Mouse (Mus musculus) midbrain, embryonic 15.5 days (tissue): ENCODE data around the gene Hs1bp3. TPM values are rescaled to one million over a fixed set of nuclear protein-coding genes. Genes with fewer than 3 reads are reported as not detected.

Experiments
- ATAC-seq: fragments of 200-750 bp; cut with Nextera tagmentation; replicated peaks from 2 replicates; pipeline ENCODE4 v1.8.0; 2017; ENCODE audit warnings: moderate TSS enrichment
- H3K27ac ChIP-seq: fragments of 300-500 bp; sonication (generic); 2 replicates; pipeline ENCODE4 v1.5.1; 2015; ENCODE audit warnings: mild to moderate bottlenecking, inconsistent platforms
- H3K27me3 ChIP-seq: fragments of 300-500 bp; sonication (generic); replicated peaks from 2 replicates; pipeline ENCODE4 v1.6.1; 2015; ENCODE audit warnings: inconsistent platforms
- H3K36me3 ChIP-seq: fragments of 300-500 bp; sonication (generic); replicated peaks from 2 replicates; pipeline ENCODE4 v1.6.1; 2015; ENCODE audit warnings: inconsistent platforms
- H3K4me1 ChIP-seq: fragments of 300-500 bp; sonication (generic); 2 replicates; pipeline ENCODE4 v1.6.1; 2015; ENCODE audit warnings: inconsistent platforms
- H3K4me2 ChIP-seq: fragments of 300-500 bp; sonication (generic); 2 replicates; pipeline ENCODE4 v1.6.1; 2015; ENCODE audit warnings: inconsistent platforms, mild to moderate bottlenecking, moderate library complexity
- H3K4me3 ChIP-seq: fragments of 300-500 bp; sonication (generic); 2 replicates; pipeline ENCODE4 v1.5.1; 2015; ENCODE audit warnings: mild to moderate bottlenecking, inconsistent platforms
- H3K9ac ChIP-seq: fragments of 300-500 bp; sonication (generic); 2 replicates; pipeline ENCODE4 v1.6.1; 2015; ENCODE audit warnings: mild to moderate bottlenecking, inconsistent platforms
- H3K9me3 ChIP-seq: fragments of 300-500 bp; sonication (generic); 2 replicates; pipeline ENCODE4 v1.6.1; 2016; ENCODE audit warnings: inconsistent platforms
- WGBS: fragments of 180-500 bp; shearing (Covaris S2); methylation state at CpG from one replicate; pipeline ENCODE4 v1.1.7; 2015; ENCODE audit warnings: mixed read lengths; 5-methylcytosine and 5-hydroxymethylcytosine counted together
- polyA plus RNA-seq: library from polyadenylated mRNA; unstranded; fragments of >200 nt; fragmentation: Nextera tagmentation; extraction: Ambion mirVana; gene quantifications from 2 replicates; pipeline ENCODE4 v1.2.1, GENCODE M21; 2015

Gene Hs1bp3
- polyA plus RNA-seq, 1 experiment from 2014 or later: 8.9 TPM

- 92% methylated on average over 3 of the region's 3 CpGs for WGBS
- Histone ChIP-seq H3K4me2 (no peak overlapping the region), H3K36me3 (no peaks in the 10 kb centered on the region; the same call in 1 of the 2 replicates), H3K4me3 (no peak overlapping the region), H3K27me3 (no peaks in the 10 kb centered on the region), H3K4me1 (0 out of 2 replicates have a peak, but pooled peaks cover 9% of the 10 kb centered on the region), H3K9me3 (no peaks in the 10 kb centered on the region), H3K27ac (no peak overlapping the region), H3K9ac (no peak overlapping the region)
- ATAC-seq: no peak
Observed at GRCm38 (mm10) chr12:8343381-8343780, 30.1 kb downstream of the Hs1bp3 start.

- 72% methylated on average over 9 of the region's 9 CpGs for WGBS
- Histone ChIP-seq H3K9ac (no peak overlapping the region), H3K27me3 (no peaks in the 10 kb centered on the region), H3K4me2 (no peak overlapping the region), H3K4me3 (no peak overlapping the region), H3K27ac (0 out of 2 replicates have a peak overlapping the region, but pooled peaks have one; percentile 28), H3K36me3 (no peaks in the 10 kb centered on the region; the same call in 1 of the 2 replicates), H3K9me3 (no peaks in the 10 kb centered on the region), H3K4me1 (no peaks in the 10 kb centered on the region)
- ATAC-seq: no peak
Observed at GRCm38 (mm10) chr12:8344897-8345296, 31.7 kb downstream of the Hs1bp3 start.

GRCm38 (mm10) chr12:8345539-8345938, 32.3 kb downstream of the Hs1bp3 start:
- Histone ChIP-seq H3K4me2 (no peak overlapping the region), H3K4me1 (no peaks in the 10 kb centered on the region), H3K27me3 (no peaks in the 10 kb centered on the region), H3K9me3 (no peaks in the 10 kb centered on the region), H3K9ac (no peak overlapping the region), H3K27ac (0 out of 2 replicates have a peak overlapping the region, but pooled peaks have one; percentile 28), H3K4me3 (no peak overlapping the region), H3K36me3 (no peaks in the 10 kb centered on the region; the same call in 1 of the 2 replicates)
- ATAC-seq: no peak
- 97% methylated on average over 5 of the region's 5 CpGs for whole genome bisulfite sequencing

GRCm38 (mm10) chr12:8347746-8348462, 34.7 kb downstream of the Hs1bp3 start:
- no peak overlapping the region for H3K4me2 ChIP-seq
- no peak overlapping the region for H3K9ac ChIP-seq
- 74% methylated on average over 8 of the region's 8 CpGs for WGBS
- H3K4me1 ChIP-seq: no peaks in the 10 kb centered on the region
- no peak for ATAC-seq
- H3K4me3 ChIP-seq: no peak overlapping the region
- no peaks in the 10 kb centered on the region for H3K9me3 ChIP-seq
- no peaks in the 10 kb centered on the region for H3K27me3 ChIP-seq
- H3K27ac ChIP-seq: no peak overlapping the region
- no peaks in the 10 kb centered on the region for H3K36me3 ChIP-seq

GRCm38 (mm10) chr12:8348733-8349513, 35.7 kb downstream of the Hs1bp3 start:
- H3K4me1 ChIP-seq: no peaks in the 10 kb centered on the region
- H3K4me3 ChIP-seq: no peak overlapping the region
- ATAC-seq: no peak
- no peaks in the 10 kb centered on the region for H3K9me3 ChIP-seq
- no peak overlapping the region for H3K9ac ChIP-seq
- no peak overlapping the region for H3K27ac ChIP-seq
- WGBS: 65% methylated on average over 9 of the region's 9 CpGs
- no peaks in the 10 kb centered on the region for H3K27me3 ChIP-seq
- H3K4me2 ChIP-seq: no peak overlapping the region
- no peaks in the 10 kb centered on the region for H3K36me3 ChIP-seq

- no peak for ATAC-seq
- Histone ChIP-seq H3K27me3 (no peaks in the 10 kb centered on the region), H3K36me3 (no peaks in the 10 kb centered on the region), H3K27ac (no peak overlapping the region), H3K9ac (no peak overlapping the region), H3K4me2 (no peak overlapping the region), H3K9me3 (no peaks in the 10 kb centered on the region), H3K4me1 (no peaks in the 10 kb centered on the region), H3K4me3 (no peak overlapping the region)
- WGBS: 51% methylated on average over 4 of the region's 4 CpGs
Observed at GRCm38 (mm10) chr12:8351025-8351903, 38.0 kb downstream of the Hs1bp3 start.

- no peak overlapping the region for H3K27ac ChIP-seq
- WGBS: 78% methylated on average over 4 of the region's 4 CpGs
- no peak for ATAC-seq
- H3K36me3 ChIP-seq: no peaks in the 10 kb centered on the region
- H3K9ac ChIP-seq: no peak overlapping the region
- no peaks in the 10 kb centered on the region for H3K27me3 ChIP-seq
- H3K4me2 ChIP-seq: no peak overlapping the region
- H3K4me3 ChIP-seq: no peak overlapping the region
- H3K9me3 ChIP-seq: no peaks in the 10 kb centered on the region
- H3K4me1 ChIP-seq: no peaks in the 10 kb centered on the region
Observed at GRCm38 (mm10) chr12:8353071-8353470, 39.8 kb downstream of the Hs1bp3 start.

- H3K27ac ChIP-seq: no peak overlapping the region
- WGBS: 100% methylated on average over 1 of the region's 1 CpGs
- H3K9ac ChIP-seq: no peak overlapping the region
- H3K9me3 ChIP-seq: no peaks in the 10 kb centered on the region
- H3K4me2 ChIP-seq: no peak overlapping the region
- H3K36me3 ChIP-seq: no peaks in the 10 kb centered on the region
- H3K4me1 ChIP-seq: no peaks in the 10 kb centered on the region
- ATAC-seq: no peak
- H3K4me3 ChIP-seq: no peak overlapping the region
- H3K27me3 ChIP-seq: no peaks in the 10 kb centered on the region
Observed at GRCm38 (mm10) chr12:8354187-8354586, 41.0 kb downstream of the Hs1bp3 start.

GRCm38 (mm10) chr12:8355011-8355410, 41.8 kb downstream of the Hs1bp3 start:
- H3K9ac ChIP-seq: no peak overlapping the region
- no peak overlapping the region for H3K4me3 ChIP-seq
- H3K4me2 ChIP-seq: no peak overlapping the region
- H3K4me1 ChIP-seq: no peaks in the 10 kb centered on the region
- ATAC-seq: no peak
- no peaks in the 10 kb centered on the region for H3K9me3 ChIP-seq
- H3K27me3 ChIP-seq: no peaks in the 10 kb centered on the region
- 95% methylated on average over 4 of the region's 4 CpGs for WGBS
- no peaks in the 10 kb centered on the region for H3K36me3 ChIP-seq
- H3K27ac ChIP-seq: no peak overlapping the region

- no peak overlapping the region for H3K4me3 ChIP-seq
- H3K27ac ChIP-seq: peak overlapping the region; percentile 43; the same call in 1 of the 2 replicates
- H3K4me2 ChIP-seq: no peak overlapping the region
- peak; percentile 75 for ATAC-seq
- 68% methylated on average over 5 of the region's 5 CpGs for WGBS
- H3K36me3 ChIP-seq: no peaks in the 10 kb centered on the region
- no peaks in the 10 kb centered on the region for H3K9me3 ChIP-seq
- no peaks in the 10 kb centered on the region for H3K27me3 ChIP-seq
- no peak overlapping the region for H3K9ac ChIP-seq
- H3K4me1 ChIP-seq: no peaks in the 10 kb centered on the region
Observed at GRCm38 (mm10) chr12:8357449-8357848, 44.2 kb downstream of the Hs1bp3 start.

GRCm38 (mm10) chr12:8358344-8358966, 45.2 kb downstream of the Hs1bp3 start:
- Histone ChIP-seq H3K4me1 (no peaks in the 10 kb centered on the region), H3K9me3 (no peaks in the 10 kb centered on the region), H3K4me3 (no peak overlapping the region), H3K27ac (peak overlapping the region; percentile 43; the same call in 1 of the 2 replicates), H3K36me3 (no peaks in the 10 kb centered on the region), H3K9ac (no peak overlapping the region), H3K4me2 (no peak overlapping the region), H3K27me3 (no peaks in the 10 kb centered on the region)
- 85% methylated on average over 5 of the region's 5 CpGs for WGBS
- no peak for ATAC-seq
